Mouse (Mus musculus) spleen, adult 2 months (tissue): Measurements from ENCODE around the gene Scml4.

Source experiments
- CTCF ChIP-seq: fragments of 200-500 bp; IDR thresholded peaks from 2 replicates; pipeline ENCODE4 v1.5.1; 2011; ENCODE audit warnings: mild to moderate bottlenecking, inconsistent platforms; ENCODE audit not compliant: insufficient read depth, insufficient read length, insufficient replicate concordance; ENCODE audit errors: extremely low read depth
- POLR2A ChIP-seq: fragments of 200-500 bp; IDR thresholded peaks from 2 replicates; pipeline ENCODE4 v1.6.1; 2011; ENCODE audit warnings: low read depth, low read length, inconsistent platforms

GRCm38 (mm10) chr10:42962655-42963054 is 102.5 kb downstream of the Scml4 start:
- TF ChIP-seq POLR2A (no peak), CTCF (no peak)
